Mouse (Mus musculus): ENCODE measurements around the gene A730009L09Rik. TPM values are rescaled to one million over a fixed set of nuclear protein-coding genes. Genes with fewer than 3 reads are reported as not detected.

The A730009L09Rik gene
- polyA plus RNA-seq (2015; fragmentation: Nextera tagmentation; extraction: Ambion mirVana) = not detected in 2 replicates

- Histone ChIP-seq H3K27ac (ENCODE audit: low read length) (no peak within 1 kb of the TSS), H3K27me3 (ENCODE audit: insufficient read depth, low read length) (no peaks in the 10 kb centered on the region), H3K4me2 (replicated peaks; ENCODE audit: low read depth, low read length) (no peak within 1 kb of the TSS), H3K9ac (replicated peaks; ENCODE audit: low read length) (no peak within 1 kb of the TSS), H3K4me3 (ENCODE audit: low read length) (no peak within 1 kb of the TSS), H3K36me3 (ENCODE audit: insufficient read depth, low read length) (no peaks in the 10 kb centered on the region), H3K4me1 (ENCODE audit: insufficient read depth, low read length) (no peaks in the 10 kb centered on the region), H3K9me3 (ENCODE audit: low read length) (peaks cover 4% of the 10 kb centered on the region; the same call in 1 of the 2 replicates)
- no peak for ATAC-seq (ENCODE audit: low FRiP score, low TSS enrichment)
- 79% methylated on average over 8 of the region's 8 CpGs for WGBS
These were observed at the start of gene A730009L09Rik for GRCm38 (mm10) chr16:84514821-84515220. Gene A730009L09Rik, plus strand, starts transcription at chr16:84515121.

GRCm38 (mm10) chr16:84465581-84466165 is 49.2 kb upstream of the A730009L09Rik start:
- WGBS = 89% methylated on average over 6 of the region's 6 CpGs
- no peaks in the 10 kb centered on the region for H3K9me3 ChIP-seq (ENCODE audit: low read length)
- H3K27ac ChIP-seq (ENCODE audit: low read length) = no peak overlapping the region
- no peaks in the 10 kb centered on the region for H3K36me3 ChIP-seq (ENCODE audit: insufficient read depth, low read length)
- no peak for ATAC-seq (ENCODE audit: low FRiP score, low TSS enrichment)
- H3K4me2 ChIP-seq (replicated peaks; ENCODE audit: low read depth, low read length) = no peak overlapping the region
- H3K4me1 ChIP-seq (ENCODE audit: insufficient read depth, low read length) = no peaks in the 10 kb centered on the region
- no peaks in the 10 kb centered on the region for H3K27me3 ChIP-seq (ENCODE audit: insufficient read depth, low read length)
- no peak overlapping the region for H3K9ac ChIP-seq (replicated peaks; ENCODE audit: low read length)
- no peak overlapping the region for H3K4me3 ChIP-seq (ENCODE audit: low read length)

- Histone ChIP-seq H3K4me2 (replicated peaks; ENCODE audit: low read depth, low read length) (no peak overlapping the region), H3K4me3 (ENCODE audit: low read length) (no peak overlapping the region), H3K36me3 (ENCODE audit: insufficient read depth, low read length) (no peaks in the 10 kb centered on the region), H3K4me1 (ENCODE audit: insufficient read depth, low read length) (no peaks in the 10 kb centered on the region), H3K9me3 (ENCODE audit: low read length) (no peaks in the 10 kb centered on the region), H3K9ac (replicated peaks; ENCODE audit: low read length) (no peak overlapping the region), H3K27ac (ENCODE audit: low read length) (no peak overlapping the region), H3K27me3 (ENCODE audit: insufficient read depth, low read length) (no peaks in the 10 kb centered on the region)
- 14% methylated on average over 1 of the region's 1 CpGs for WGBS
- no peak for ATAC-seq (ENCODE audit: low FRiP score, low TSS enrichment)
These were observed 46.0 kb upstream of the A730009L09Rik start for GRCm38 (mm10) chr16:84468898-84469297.

- Histone ChIP-seq H3K36me3 (ENCODE audit: insufficient read depth, low read length) (no peaks in the 10 kb centered on the region), H3K4me2 (replicated peaks; ENCODE audit: low read depth, low read length) (no peak overlapping the region), H3K27ac (ENCODE audit: low read length) (no peak overlapping the region), H3K9me3 (ENCODE audit: low read length) (no peaks in the 10 kb centered on the region), H3K27me3 (ENCODE audit: insufficient read depth, low read length) (no peaks in the 10 kb centered on the region), H3K4me3 (ENCODE audit: low read length) (no peak overlapping the region), H3K9ac (replicated peaks; ENCODE audit: low read length) (no peak overlapping the region), H3K4me1 (ENCODE audit: insufficient read depth, low read length) (no peaks in the 10 kb centered on the region)
- no peak for ATAC-seq (ENCODE audit: low FRiP score, low TSS enrichment)
- 39% methylated on average over 1 of the region's 1 CpGs for WGBS
These were observed 44.9 kb upstream of the A730009L09Rik start for GRCm38 (mm10) chr16:84469994-84470393.

GRCm38 (mm10) chr16:84473406-84473805 is 41.5 kb upstream of the A730009L09Rik start:
- no peak overlapping the region for H3K4me2 ChIP-seq (replicated peaks; ENCODE audit: low read depth, low read length)
- H3K9ac ChIP-seq (replicated peaks; ENCODE audit: low read length) = no peak overlapping the region
- no peaks in the 10 kb centered on the region for H3K4me1 ChIP-seq (ENCODE audit: insufficient read depth, low read length)
- no peak overlapping the region for H3K27ac ChIP-seq (ENCODE audit: low read length)
- no peak for ATAC-seq (ENCODE audit: low FRiP score, low TSS enrichment)
- no peaks in the 10 kb centered on the region for H3K27me3 ChIP-seq (ENCODE audit: insufficient read depth, low read length)
- 82% methylated on average over 6 of the region's 6 CpGs for WGBS
- H3K4me3 ChIP-seq (ENCODE audit: low read length) = no peak overlapping the region
- no peaks in the 10 kb centered on the region for H3K9me3 ChIP-seq (ENCODE audit: low read length)
- no peaks in the 10 kb centered on the region for H3K36me3 ChIP-seq (ENCODE audit: insufficient read depth, low read length)

GRCm38 (mm10) chr16:84474712-84475111 is 40.2 kb upstream of the A730009L09Rik start:
- Histone ChIP-seq H3K4me1 (ENCODE audit: insufficient read depth, low read length) (no peaks in the 10 kb centered on the region), H3K9ac (replicated peaks; ENCODE audit: low read length) (no peak overlapping the region), H3K4me2 (replicated peaks; ENCODE audit: low read depth, low read length) (no peak overlapping the region), H3K36me3 (ENCODE audit: insufficient read depth, low read length) (no peaks in the 10 kb centered on the region), H3K4me3 (ENCODE audit: low read length) (no peak overlapping the region), H3K9me3 (ENCODE audit: low read length) (no peaks in the 10 kb centered on the region), H3K27ac (ENCODE audit: low read length) (no peak overlapping the region), H3K27me3 (ENCODE audit: insufficient read depth, low read length) (no peaks in the 10 kb centered on the region)
- 77% methylated on average over 4 of the region's 4 CpGs for WGBS
- no peak for ATAC-seq (ENCODE audit: low FRiP score, low TSS enrichment)

- Histone ChIP-seq H3K4me1 (ENCODE audit: insufficient read depth, low read length) (no peaks in the 10 kb centered on the region), H3K36me3 (ENCODE audit: insufficient read depth, low read length) (no peaks in the 10 kb centered on the region), H3K4me2 (replicated peaks; ENCODE audit: low read depth, low read length) (no peak overlapping the region), H3K27me3 (ENCODE audit: insufficient read depth, low read length) (no peaks in the 10 kb centered on the region), H3K27ac (ENCODE audit: low read length) (no peak overlapping the region), H3K9me3 (ENCODE audit: low read length) (no peaks in the 10 kb centered on the region), H3K9ac (replicated peaks; ENCODE audit: low read length) (no peak overlapping the region), H3K4me3 (ENCODE audit: low read length) (no peak overlapping the region)
- 77% methylated on average over 5 of the region's 5 CpGs for WGBS
- ATAC-seq (ENCODE audit: low FRiP score, low TSS enrichment) = no peak
These were observed 38.0 kb upstream of the A730009L09Rik start for GRCm38 (mm10) chr16:84476948-84477347.

GRCm38 (mm10) chr16:84477528-84477927 is 37.4 kb upstream of the A730009L09Rik start:
- Histone ChIP-seq H3K27me3 (ENCODE audit: insufficient read depth, low read length) (no peaks in the 10 kb centered on the region), H3K9ac (replicated peaks; ENCODE audit: low read length) (no peak overlapping the region), H3K9me3 (ENCODE audit: low read length) (no peaks in the 10 kb centered on the region), H3K4me2 (replicated peaks; ENCODE audit: low read depth, low read length) (no peak overlapping the region), H3K4me3 (ENCODE audit: low read length) (no peak overlapping the region), H3K36me3 (ENCODE audit: insufficient read depth, low read length) (no peaks in the 10 kb centered on the region), H3K4me1 (ENCODE audit: insufficient read depth, low read length) (no peaks in the 10 kb centered on the region), H3K27ac (ENCODE audit: low read length) (no peak overlapping the region)
- ATAC-seq (ENCODE audit: low FRiP score, low TSS enrichment) = no peak
- whole genome bisulfite sequencing = 78% methylated on average over 1 of the region's 1 CpGs

GRCm38 (mm10) chr16:84477952-84478351 is 37.0 kb upstream of the A730009L09Rik start:
- H3K4me2 ChIP-seq (replicated peaks; ENCODE audit: low read depth, low read length) = no peak overlapping the region
- no peaks in the 10 kb centered on the region for H3K36me3 ChIP-seq (ENCODE audit: insufficient read depth, low read length)
- WGBS = 83% methylated on average over 6 of the region's 6 CpGs
- no peaks in the 10 kb centered on the region for H3K27me3 ChIP-seq (ENCODE audit: insufficient read depth, low read length)
- no peak overlapping the region for H3K9ac ChIP-seq (replicated peaks; ENCODE audit: low read length)
- H3K27ac ChIP-seq (ENCODE audit: low read length) = no peak overlapping the region
- no peaks in the 10 kb centered on the region for H3K4me1 ChIP-seq (ENCODE audit: insufficient read depth, low read length)
- ATAC-seq (ENCODE audit: low FRiP score, low TSS enrichment) = no peak
- H3K9me3 ChIP-seq (ENCODE audit: low read length) = no peaks in the 10 kb centered on the region
- no peak overlapping the region for H3K4me3 ChIP-seq (ENCODE audit: low read length)

GRCm38 (mm10) chr16:84485931-84486330 is 29.0 kb upstream of the A730009L09Rik start:
- 48% methylated on average over 11 of the region's 11 CpGs for WGBS
- no peak for ATAC-seq (ENCODE audit: low FRiP score, low TSS enrichment)
- no peak overlapping the region for H3K4me2 ChIP-seq (replicated peaks; ENCODE audit: low read depth, low read length)

More at GRCm38 (mm10) chr16:84485931-84486330, 29.0 kb upstream of the A730009L09Rik start:
- no peak overlapping the region for H3K27ac ChIP-seq (ENCODE audit: low read length)
- H3K9me3 ChIP-seq (ENCODE audit: low read length) = no peaks in the 10 kb centered on the region
- H3K9ac ChIP-seq (replicated peaks; ENCODE audit: low read length) = no peak overlapping the region
- no peaks in the 10 kb centered on the region for H3K27me3 ChIP-seq (ENCODE audit: insufficient read depth, low read length)
- no peak overlapping the region for H3K4me3 ChIP-seq (ENCODE audit: low read length)
- H3K4me1 ChIP-seq (ENCODE audit: insufficient read depth, low read length) = no peaks in the 10 kb centered on the region
- H3K36me3 ChIP-seq (ENCODE audit: insufficient read depth, low read length) = no peaks in the 10 kb centered on the region
